Mouse (Mus musculus): ENCODE measurements around the gene Efhd1. TPM values are rescaled to one million over a fixed set of nuclear protein-coding genes. Genes with fewer than 3 reads are reported as not detected.

Efhd1 gene
- not detected for polyA plus RNA-seq (2017; shearing (Covaris generic))

DNA sequence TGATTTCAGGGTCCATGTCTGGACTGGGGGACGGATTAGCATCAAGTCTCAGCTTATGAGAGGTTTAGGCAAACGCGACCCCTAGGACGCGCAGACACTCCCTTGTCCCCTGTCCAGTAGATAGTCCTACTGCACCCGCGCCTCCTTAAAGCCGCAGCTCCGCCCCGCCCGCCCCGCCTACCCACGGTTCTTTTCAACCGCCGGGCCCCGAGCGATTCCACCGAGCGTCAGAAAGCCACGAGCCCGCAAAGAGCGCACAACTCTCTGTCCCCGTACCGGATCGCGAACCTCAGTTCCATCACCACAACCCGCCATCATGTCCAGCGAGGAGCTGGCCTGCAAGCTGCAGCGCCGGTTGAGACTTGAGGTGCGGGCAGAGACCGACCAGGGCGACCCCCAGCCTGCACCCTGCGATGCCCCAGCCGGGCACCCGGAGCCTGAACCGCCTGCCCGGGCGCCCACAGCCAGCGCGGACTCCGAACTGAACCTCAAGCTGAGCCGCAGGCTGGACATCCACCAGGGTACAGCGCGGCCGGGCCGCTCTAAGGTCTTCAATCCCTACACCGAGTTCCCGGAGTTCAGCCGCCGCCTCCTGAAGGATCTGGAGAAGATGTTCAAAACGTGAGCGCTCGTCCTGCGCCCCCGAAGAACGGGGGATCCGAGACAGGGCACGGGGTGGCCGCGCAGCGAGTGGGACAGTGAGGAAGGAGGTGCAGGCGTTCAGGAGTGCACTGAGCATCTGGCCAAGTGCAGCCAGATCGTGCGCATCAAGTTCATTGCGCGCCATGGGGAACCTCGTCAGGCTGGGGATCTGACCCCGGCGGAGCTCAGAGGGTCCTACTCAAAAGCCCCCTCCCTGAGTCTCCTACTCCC, at the start of gene Efhd1:
Gene Efhd1 (plus strand): TSS at position 230 of the 873 bp plus-strand sequence.

DNA sequence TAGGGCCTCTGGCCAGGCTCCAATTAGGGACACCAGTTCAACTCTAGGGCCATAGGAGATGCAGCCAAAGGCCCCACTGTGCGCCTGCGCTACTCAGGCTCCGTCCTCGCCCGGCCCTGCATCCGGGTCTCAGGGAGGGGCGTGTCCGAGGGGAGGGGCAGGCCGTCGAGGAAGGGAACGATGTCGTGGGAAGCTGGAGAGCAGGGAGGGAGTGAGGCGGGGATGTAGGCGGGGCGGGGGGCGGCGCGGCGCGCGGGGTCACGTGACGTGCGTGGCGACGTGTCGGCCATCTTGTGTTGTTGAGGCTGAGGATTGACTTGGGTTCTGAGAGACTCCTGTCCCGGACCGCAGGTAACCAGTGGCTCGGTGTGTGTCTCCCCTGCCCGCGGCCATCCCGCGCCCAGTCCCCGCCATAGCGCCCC, 62.6 kb downstream of the Efhd1 start, which contains the start of gene Gigyf2:
Gene Gigyf2 (plus strand): TSS at position 257 of the 422 bp plus-strand sequence.

Other genes with a start within 250 kb of the Efhd1 start
- not detected for gene Alppl2, start 174.4 kb upstream of the Efhd1 start, polyA plus RNA-seq (2017; shearing (Covaris generic))
- 0.22 TPM for gene Alpi, start 162.8 kb upstream of the Efhd1 start, polyA plus RNA-seq (2017; shearing (Covaris generic))
- not detected for gene Akp3, start 139.4 kb upstream of the Efhd1 start, polyA plus RNA-seq (2017; shearing (Covaris generic))
- not detected for gene Ecel1, start 107.8 kb upstream of the Efhd1 start, polyA plus RNA-seq (2017; shearing (Covaris generic))
- gene Prss56, start 81.0 kb upstream of the Efhd1 start, polyA plus RNA-seq (2017; shearing (Covaris generic)): not detected
- not detected for gene Chrnd, start 73.8 kb upstream of the Efhd1 start, polyA plus RNA-seq (2017; shearing (Covaris generic))
- gene Chrng, start 59.7 kb upstream of the Efhd1 start, polyA plus RNA-seq (2017; shearing (Covaris generic)): not detected
- gene Eif4e2, start 50.4 kb upstream of the Efhd1 start, polyA plus RNA-seq (2017; shearing (Covaris generic)): 167 TPM
- 62.7 TPM for gene Gigyf2, start 62.6 kb downstream of the Efhd1 start, polyA plus RNA-seq (2017; shearing (Covaris generic))
- 2.4 TPM for gene Kcnj13, start 130.4 kb downstream of the Efhd1 start, polyA plus RNA-seq (2017; shearing (Covaris generic))
- not detected for gene Snorc, start 205.9 kb downstream of the Efhd1 start, polyA plus RNA-seq (2017; shearing (Covaris generic))
- gene Neu2, start 245.5 kb downstream of the Efhd1 start, polyA plus RNA-seq (2017; shearing (Covaris generic)): not detected

Data from effector memory CD4-positive, alpha-beta T cell, adult 7 months (primary cell).